Mouse (Mus musculus) heart, embryonic 15.5 days (tissue): ENCODE data around the gene Bdkrb2. TPM values are rescaled to one million over a fixed set of nuclear protein-coding genes. Genes with fewer than 3 reads are reported as not detected.

Experiments used
- ATAC-seq: fragments of 200-750 bp; cut with Nextera tagmentation; replicated peaks from 2 replicates; pipeline ENCODE4 v1.8.0; 2017; ENCODE audit warnings: low read depth, moderate TSS enrichment; ENCODE audit not compliant: insufficient number of reproducible peaks, insufficient read depth, low FRiP score
- H3K27ac ChIP-seq: fragments of 300-500 bp; sonication (generic); 2 replicates; pipeline ENCODE4 v1.5.1; 2015; ENCODE audit warnings: mild to moderate bottlenecking, inconsistent platforms
- H3K27me3 ChIP-seq: fragments of 300-500 bp; sonication (generic); 2 replicates; pipeline ENCODE4 v1.6.1; 2015; ENCODE audit warnings: inconsistent platforms
- H3K36me3 ChIP-seq: fragments of 300-500 bp; sonication (generic); 2 replicates; pipeline ENCODE4 v1.6.1; 2015; ENCODE audit warnings: mild to moderate bottlenecking, inconsistent platforms
- H3K4me1 ChIP-seq: fragments of 300-500 bp; sonication (generic); replicated peaks from 2 replicates; pipeline ENCODE4 v1.6.1; 2015; ENCODE audit warnings: inconsistent platforms
- H3K4me2 ChIP-seq: fragments of 300-500 bp; sonication (generic); 2 replicates; pipeline ENCODE4 v1.6.1; 2015; ENCODE audit warnings: inconsistent platforms, mild to moderate bottlenecking, moderate library complexity
- H3K4me3 ChIP-seq: fragments of 300-500 bp; sonication (generic); 2 replicates; pipeline ENCODE4 v1.5.1; 2015; ENCODE audit warnings: mild to moderate bottlenecking, inconsistent platforms
- H3K9ac ChIP-seq: fragments of 300-500 bp; sonication (generic); 2 replicates; pipeline ENCODE4 v1.6.1; 2015; ENCODE audit warnings: mild to moderate bottlenecking, inconsistent platforms
- H3K9me3 ChIP-seq: fragments of 300-500 bp; sonication (generic); replicated peaks from 2 replicates; pipeline ENCODE4 v1.6.1; 2016; ENCODE audit warnings: inconsistent platforms
- WGBS: fragments of 180-500 bp; shearing (Covaris S2); methylation state at CpG from one replicate; pipeline ENCODE4 v1.1.7; 2015; ENCODE audit warnings: mixed read lengths; 5-methylcytosine and 5-hydroxymethylcytosine counted together
- polyA plus RNA-seq: library from polyadenylated mRNA; unstranded; fragments of >200 nt; fragmentation: Nextera tagmentation; extraction: Ambion mirVana; gene quantifications from 2 replicates; pipeline ENCODE4 v1.2.1, GENCODE M21; 2015

Gene Bdkrb2
- polyA plus RNA-seq, 1 experiment from 2014 or later = 0.77 TPM

DNA sequence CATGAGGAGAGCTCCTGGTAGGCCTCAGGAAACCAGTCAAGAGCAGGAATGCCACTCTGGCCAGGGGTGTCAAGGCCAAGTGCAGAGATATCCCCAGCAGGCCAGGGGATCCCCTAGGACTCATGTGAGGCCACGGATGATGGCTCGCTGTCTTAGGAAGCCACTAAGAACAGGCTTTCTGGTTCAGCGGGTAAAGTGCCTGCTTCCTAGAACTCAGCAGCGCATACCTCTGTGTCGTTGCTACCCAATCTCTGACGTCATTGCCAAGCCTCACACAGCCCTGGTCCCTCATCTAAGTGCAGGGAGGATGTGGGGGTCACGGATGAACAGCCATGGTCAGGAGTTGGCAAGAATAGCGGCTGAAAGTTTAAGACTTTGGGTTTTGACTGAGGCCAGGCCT lies 34.1 kb downstream of the Bdkrb2 start:
- ATAC-seq = no peak
- no peak overlapping the region for H3K27ac ChIP-seq
- no peaks in the 10 kb centered on the region for H3K36me3 ChIP-seq
- H3K4me3 ChIP-seq = no peak overlapping the region
- H3K4me1 ChIP-seq = peaks cover 13% of the 10 kb centered on the region; the same call in 1 of the 2 replicates
- no peaks in the 10 kb centered on the region for H3K27me3 ChIP-seq
- WGBS = 87% methylated on average over 8 of the region's 8 CpGs
- no peaks in the 10 kb centered on the region for H3K9me3 ChIP-seq
- no peak overlapping the region for H3K4me2 ChIP-seq
- H3K9ac ChIP-seq = no peak overlapping the region

DNA sequence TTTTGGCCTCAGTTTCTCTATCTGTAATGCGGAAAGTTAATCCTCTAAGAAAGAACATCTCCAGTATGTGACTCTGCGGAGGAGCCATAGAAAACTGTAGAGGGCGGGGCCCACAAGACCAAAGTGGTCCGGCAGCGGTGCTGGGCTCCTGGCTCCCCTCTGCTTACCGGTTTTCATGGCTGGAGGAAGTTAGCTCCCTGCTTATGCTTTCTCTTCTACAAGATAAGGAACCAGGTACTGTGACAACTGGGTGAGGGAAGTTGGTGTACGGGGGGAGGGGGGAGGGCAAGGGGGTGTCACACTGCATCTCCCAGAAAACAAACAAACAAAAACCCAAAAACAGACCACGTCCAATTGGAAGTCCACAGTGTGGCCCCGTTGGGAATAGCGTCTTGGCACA lies 35.5 kb downstream of the Bdkrb2 start:
- no peaks in the 10 kb centered on the region for H3K27me3 ChIP-seq
- WGBS = 72% methylated on average over 10 of the region's 10 CpGs
- H3K4me1 ChIP-seq = peaks cover 13% of the 10 kb centered on the region; the same call in 1 of the 2 replicates
- H3K9me3 ChIP-seq = no peaks in the 10 kb centered on the region
- H3K4me3 ChIP-seq = no peak overlapping the region
- ATAC-seq = no peak
- H3K36me3 ChIP-seq = no peaks in the 10 kb centered on the region
- no peak overlapping the region for H3K9ac ChIP-seq
- H3K4me2 ChIP-seq = no peak overlapping the region
- H3K27ac ChIP-seq = no peak overlapping the region

DNA sequence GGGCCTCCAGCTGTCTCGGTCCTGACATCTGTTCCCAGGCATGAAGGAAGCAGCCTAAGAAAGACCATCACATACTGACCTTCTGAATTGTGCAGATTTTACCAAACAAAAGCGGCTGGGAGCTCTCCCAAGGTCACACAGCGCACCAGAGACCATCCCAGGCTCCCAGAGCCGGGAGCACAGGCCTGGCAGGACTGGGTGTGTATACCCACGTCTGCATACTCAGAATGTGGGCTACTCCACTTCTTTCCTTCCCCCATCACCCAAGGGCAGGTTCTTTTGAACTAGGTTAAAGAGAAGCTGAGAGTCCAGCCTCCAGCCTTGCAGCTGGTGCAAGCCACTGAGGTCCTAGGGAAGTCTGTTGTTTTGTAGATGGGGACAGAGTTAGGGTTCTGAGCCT lies 36.1 kb downstream of the Bdkrb2 start:
- H3K9ac ChIP-seq = no peak overlapping the region
- H3K36me3 ChIP-seq = no peaks in the 10 kb centered on the region
- peaks cover 11% of the 10 kb centered on the region; the same call in 1 of the 2 replicates for H3K4me1 ChIP-seq
- H3K4me3 ChIP-seq = no peak overlapping the region
- ATAC-seq = no peak
- H3K9me3 ChIP-seq = no peaks in the 10 kb centered on the region
- H3K27ac ChIP-seq = no peak overlapping the region
- H3K27me3 ChIP-seq = no peaks in the 10 kb centered on the region
- 67% methylated on average over 5 of the region's 5 CpGs for WGBS
- no peak overlapping the region for H3K4me2 ChIP-seq

- Histone ChIP-seq H3K9me3 (no peaks in the 10 kb centered on the region), H3K4me3 (no peak overlapping the region), H3K4me2 (no peak overlapping the region), H3K4me1 (peaks cover 6% of the 10 kb centered on the region; the same call in 1 of the 2 replicates), H3K27ac (no peak overlapping the region), H3K9ac (no peak overlapping the region), H3K36me3 (no peaks in the 10 kb centered on the region), H3K27me3 (peaks cover 3% of the 10 kb centered on the region; the same call in 1 of the 2 replicates)
- ATAC-seq = no peak
- WGBS = 34% methylated on average over 6 of the region's 6 CpGs
Observed at GRCm38 (mm10) chr12:105601586-105601985, 38.6 kb downstream of the Bdkrb2 start.

GRCm38 (mm10) chr12:105602581-105603210 lies 39.7 kb downstream of the Bdkrb2 start, which contains the start of gene Bdkrb1:
TSS of gene Bdkrb1 (plus strand) at chr12:105603085.
- Histone ChIP-seq H3K4me2 (no peak within 1 kb of the TSS), H3K4me1 (peaks cover 6% of the 10 kb centered on the region; the same call in 1 of the 2 replicates), H3K9me3 (no peaks in the 10 kb centered on the region), H3K27ac (no peak within 1 kb of the TSS), H3K4me3 (no peak within 1 kb of the TSS), H3K36me3 (no peaks in the 10 kb centered on the region), H3K9ac (no peak within 1 kb of the TSS), H3K27me3 (peaks cover 3% of the 10 kb centered on the region; the same call in 1 of the 2 replicates)
- ATAC-seq = no peak
- WGBS = 75% methylated on average over 11 of the region's 11 CpGs

GRCm38 (mm10) chr12:105603904-105604303 lies 40.9 kb downstream of the Bdkrb2 start:
- H3K4me3 ChIP-seq = no peak overlapping the region
- no peak overlapping the region for H3K9ac ChIP-seq
- H3K4me2 ChIP-seq = no peak overlapping the region
- ATAC-seq = no peak
- no peak overlapping the region for H3K27ac ChIP-seq
- peaks cover 6% of the 10 kb centered on the region; the same call in 1 of the 2 replicates for H3K4me1 ChIP-seq
- peaks cover 3% of the 10 kb centered on the region; the same call in 1 of the 2 replicates for H3K27me3 ChIP-seq
- WGBS = 85% methylated on average over 11 of the region's 11 CpGs
- no peaks in the 10 kb centered on the region for H3K9me3 ChIP-seq
- H3K36me3 ChIP-seq = no peaks in the 10 kb centered on the region

GRCm38 (mm10) chr12:105605212-105605611 lies 42.2 kb downstream of the Bdkrb2 start:
- no peak for ATAC-seq
- H3K9me3 ChIP-seq = no peaks in the 10 kb centered on the region
- peaks cover 3% of the 10 kb centered on the region; the same call in 1 of the 2 replicates for H3K27me3 ChIP-seq
- WGBS = 39% methylated on average over 8 of the region's 8 CpGs
- H3K27ac ChIP-seq = no peak overlapping the region
- no peak overlapping the region for H3K9ac ChIP-seq
- H3K36me3 ChIP-seq = no peaks in the 10 kb centered on the region
- peaks cover 6% of the 10 kb centered on the region; the same call in 1 of the 2 replicates for H3K4me1 ChIP-seq
- no peak overlapping the region for H3K4me3 ChIP-seq
- H3K4me2 ChIP-seq = no peak overlapping the region

DNA sequence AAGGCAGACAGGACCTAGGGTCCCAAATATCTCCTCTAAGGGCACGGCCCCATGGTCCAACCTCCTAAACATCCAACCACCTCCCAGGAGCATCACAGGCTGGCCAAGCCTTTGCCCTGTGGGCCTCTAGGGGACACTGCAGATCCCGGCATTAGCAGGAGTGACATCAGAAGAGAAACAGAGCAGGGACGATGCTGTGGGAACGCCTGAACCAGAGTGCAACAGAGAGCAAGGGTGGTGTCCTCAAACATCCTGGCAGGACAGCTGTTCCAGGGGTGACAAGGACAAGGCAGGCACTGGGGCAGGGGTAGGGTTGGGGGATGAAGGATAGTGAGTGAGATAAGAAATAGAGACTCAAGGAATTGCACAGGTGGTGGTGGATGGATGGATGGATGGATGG lies 43.9 kb downstream of the Bdkrb2 start:
- peaks cover 3% of the 10 kb centered on the region; the same call in 1 of the 2 replicates for H3K27me3 ChIP-seq
- no peak overlapping the region for H3K9ac ChIP-seq
- H3K4me2 ChIP-seq = no peak overlapping the region
- no peaks in the 10 kb centered on the region for H3K9me3 ChIP-seq
- 50% methylated on average over 4 of the region's 4 CpGs for WGBS
- H3K27ac ChIP-seq = no peak overlapping the region
- H3K36me3 ChIP-seq = no peaks in the 10 kb centered on the region
- H3K4me3 ChIP-seq = no peak overlapping the region
- ATAC-seq = no peak
- H3K4me1 ChIP-seq = peaks cover 3% of the 10 kb centered on the region; the same call in 1 of the 2 replicates

- no peak overlapping the region for H3K4me2 ChIP-seq
- ATAC-seq = no peak
- H3K27ac ChIP-seq = no peak overlapping the region
- peaks cover 5% of the 10 kb centered on the region for H3K4me1 ChIP-seq
- H3K36me3 ChIP-seq = peaks cover 7% of the 10 kb centered on the region; the same call in 1 of the 2 replicates
- H3K27me3 ChIP-seq = no peaks in the 10 kb centered on the region
- H3K9ac ChIP-seq = no peak overlapping the region
- no peaks in the 10 kb centered on the region for H3K9me3 ChIP-seq
- WGBS = 94% methylated on average over 2 of the region's 2 CpGs
- H3K4me3 ChIP-seq = no peak overlapping the region
Observed at GRCm38 (mm10) chr12:105611045-105611444, 48.0 kb downstream of the Bdkrb2 start.

- Histone ChIP-seq H3K4me3 (no peak overlapping the region), H3K4me2 (no peak overlapping the region), H3K27ac (no peak overlapping the region), H3K36me3 (peaks cover 14% of the 10 kb centered on the region; the same call in 1 of the 2 replicates), H3K4me1 (peaks cover 5% of the 10 kb centered on the region), H3K27me3 (no peaks in the 10 kb centered on the region), H3K9me3 (no peaks in the 10 kb centered on the region), H3K9ac (no peak overlapping the region)
- no peak for ATAC-seq
- 16% methylated on average over 7 of the region's 7 CpGs for WGBS
Observed at GRCm38 (mm10) chr12:105611748-105612147, 48.7 kb downstream of the Bdkrb2 start.

GRCm38 (mm10) chr12:105613559-105613958 lies 50.5 kb downstream of the Bdkrb2 start:
- no peak overlapping the region for H3K4me3 ChIP-seq
- H3K36me3 ChIP-seq = peaks cover 32% of the 10 kb centered on the region
- peaks cover 5% of the 10 kb centered on the region for H3K4me1 ChIP-seq
- H3K27ac ChIP-seq = no peak overlapping the region
- no peak overlapping the region for H3K4me2 ChIP-seq
- no peaks in the 10 kb centered on the region for H3K27me3 ChIP-seq
- 89% methylated on average over 10 of the region's 10 CpGs for whole genome bisulfite sequencing
- no peak for ATAC-seq
- no peaks in the 10 kb centered on the region for H3K9me3 ChIP-seq
- no peak overlapping the region for H3K9ac ChIP-seq

DNA sequence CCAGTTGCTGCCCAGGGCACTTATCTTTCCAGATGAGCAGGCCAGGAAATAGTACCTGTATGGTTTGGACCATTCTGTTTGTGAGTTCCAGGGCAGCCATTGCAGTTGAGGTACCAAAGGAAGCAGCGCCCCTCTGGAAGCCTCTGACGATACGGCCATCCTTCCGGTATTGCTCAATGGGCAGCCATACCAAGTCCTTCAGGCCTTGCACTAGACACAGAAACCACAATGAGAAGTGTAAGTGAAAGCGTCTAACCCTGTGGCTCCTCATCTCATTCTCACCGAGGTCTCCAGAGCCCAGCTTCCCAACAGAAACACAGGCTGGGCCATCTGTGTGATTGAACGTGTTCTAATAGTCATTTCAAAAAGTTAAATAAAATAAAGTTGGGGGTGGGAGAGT lies 59.0 kb downstream of the Bdkrb2 start:
- Histone ChIP-seq H3K9me3 (no peaks in the 10 kb centered on the region), H3K4me1 (no peaks in the 10 kb centered on the region), H3K4me2 (no peak overlapping the region), H3K9ac (no peak overlapping the region), H3K36me3 (peaks cover 79% of the 10 kb centered on the region), H3K27ac (no peak overlapping the region), H3K27me3 (no peaks in the 10 kb centered on the region), H3K4me3 (no peak overlapping the region)
- WGBS = 93% methylated on average over 7 of the region's 7 CpGs
- ATAC-seq = no peak
